Comparison of ENCODE assay signal across 20 mouse cellular contexts in the genomic region with DNA sequence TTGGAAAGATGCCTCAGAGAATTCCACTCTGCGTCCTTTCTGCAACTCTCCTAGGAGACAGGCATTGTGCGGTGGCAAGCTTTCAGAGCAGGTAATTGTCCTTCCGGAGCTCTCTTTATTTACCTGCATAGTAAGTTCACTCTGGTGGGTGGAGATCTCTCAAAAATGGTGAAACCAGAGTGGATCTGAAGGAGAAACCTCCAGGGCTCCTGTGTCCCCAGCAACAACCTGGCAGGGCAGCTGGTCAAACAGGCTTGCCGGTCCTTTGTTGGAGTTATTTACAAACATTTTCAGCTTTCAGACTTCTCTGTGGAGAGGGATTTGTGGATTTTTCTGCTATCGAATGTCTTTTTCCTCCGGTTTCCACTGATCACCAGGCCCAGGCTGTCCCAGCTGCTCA. TPM values are rescaled to one million over a fixed set of nuclear protein-coding genes. Genes with fewer than 3 reads are reported as not detected.
DNase-seq lines count a peak whose midpoint lies in the region; ATAC-seq and TF ChIP-seq lines count a peak whose summit lies in the region.
"Had no signal": no experiment of that assay in that cellular context is flagged by ENCODE, and none has a peak within 500 bp of the region (broad histone marks: within the 10 kb centered on the region; RNA-seq: fewer than 3 reads in every experiment).

No protein-coding gene starts in this region.

- H3K9me3 ChIP-seq in hindbrain, embryonic 10.5 days: no peaks in the 10 kb centered on the region
- H3K9me3 ChIP-seq in hindbrain, embryonic 13.5 days: no peaks in the 10 kb centered on the region
- H3K9me3 ChIP-seq in stomach, embryonic 15.5 days: no peaks in the 10 kb centered on the region
- no peaks in the 10 kb centered on the region for H3K9me3 ChIP-seq in stomach, postnatal 0 days (ENCODE audit: control insufficient read depth, low read length)
- no peaks in the 10 kb centered on the region for H3K9me3 ChIP-seq in lung, postnatal 0 days (ENCODE audit: low read length)
- H3K9me3 ChIP-seq: forebrain, embryonic 13.5 days; heart, embryonic 15.5 days; hindbrain, embryonic 15.5 days had no signal

- H3K4me1 ChIP-seq in hindbrain, embryonic 10.5 days (replicated peaks): peaks cover 12% of the 10 kb centered on the region
- 0 out of 2 replicates have a peak, but pooled peaks cover 12% of the 10 kb centered on the region for H3K4me1 ChIP-seq in hindbrain, embryonic 13.5 days (replicated peaks)
- H3K4me1 ChIP-seq in stomach, embryonic 15.5 days: peaks cover 6% of the 10 kb centered on the region; the same call in 1 of the 2 replicates
- H3K4me1 ChIP-seq in stomach, postnatal 0 days (replicated peaks; ENCODE audit: control insufficient read depth, insufficient read depth): peaks cover 2% of the 10 kb centered on the region; the same call in 1 of the 2 replicates
- 0 out of 2 replicates have a peak, but pooled peaks cover 3% of the 10 kb centered on the region for H3K4me1 ChIP-seq in lung, postnatal 0 days (ENCODE audit: insufficient read depth, low read depth, low read length)
- H3K4me1 ChIP-seq: heart, embryonic 15.5 days had no signal

- no peaks in the 10 kb centered on the region for H3K36me3 ChIP-seq in hindbrain, embryonic 10.5 days
- H3K36me3 ChIP-seq in hindbrain, embryonic 13.5 days: no peaks in the 10 kb centered on the region
- no peaks in the 10 kb centered on the region for H3K36me3 ChIP-seq in stomach, embryonic 15.5 days
- no peaks in the 10 kb centered on the region for H3K36me3 ChIP-seq in stomach, postnatal 0 days (ENCODE audit: control insufficient read depth, insufficient read depth, low read length)
- no peaks in the 10 kb centered on the region for H3K36me3 ChIP-seq in lung, postnatal 0 days (ENCODE audit: insufficient read depth, low read length)
- H3K36me3 ChIP-seq: heart, embryonic 15.5 days; hindbrain, embryonic 15.5 days had no signal

- H3K9ac ChIP-seq in hindbrain, embryonic 13.5 days: no peak overlapping the region
- no peak overlapping the region for H3K9ac ChIP-seq in stomach, embryonic 15.5 days
- no peak overlapping the region for H3K9ac ChIP-seq in stomach, postnatal 0 days (ENCODE audit: low read length)
- H3K9ac ChIP-seq in lung, postnatal 0 days (replicated peaks; ENCODE audit: low read depth): no peak overlapping the region
- H3K9ac ChIP-seq: forebrain, embryonic 13.5 days; heart, embryonic 15.5 days; hindbrain, embryonic 15.5 days had no signal

- no peak for TF ChIP-seq CTCF in stomach, postnatal 0 days (IDR thresholded peaks at IDR 0.05; ENCODE audit: low read depth)
- TF ChIP-seq CTCF in lung, postnatal 0 days (IDR thresholded peaks at IDR 0.05): no peak

- H3K27me3 ChIP-seq in hindbrain, embryonic 10.5 days (ENCODE audit: insufficient read depth, poor library complexity, severe bottlenecking): no peaks in the 10 kb centered on the region
- H3K27me3 ChIP-seq in hindbrain, embryonic 13.5 days: no peaks in the 10 kb centered on the region
- H3K27me3 ChIP-seq in stomach, embryonic 15.5 days (replicated peaks): no peaks in the 10 kb centered on the region
- no peaks in the 10 kb centered on the region for H3K27me3 ChIP-seq in stomach, postnatal 0 days (ENCODE audit: control insufficient read depth, insufficient read depth, low read length)
- H3K27me3 ChIP-seq in lung, postnatal 0 days (replicated peaks; ENCODE audit: insufficient read depth, low read length): no peaks in the 10 kb centered on the region
- H3K27me3 ChIP-seq: forebrain, embryonic 13.5 days; heart, embryonic 15.5 days; hindbrain, embryonic 15.5 days; Patski had no signal

- H3K4me2 ChIP-seq in hindbrain, embryonic 13.5 days: no peak overlapping the region
- H3K4me2 ChIP-seq in stomach, embryonic 15.5 days: no peak overlapping the region
- no peak overlapping the region for H3K4me2 ChIP-seq in stomach, postnatal 0 days (replicated peaks; ENCODE audit: low read depth)
- no peak overlapping the region for H3K4me2 ChIP-seq in lung, postnatal 0 days (replicated peaks; ENCODE audit: low read depth, low read length)
- H3K4me2 ChIP-seq: forebrain, embryonic 13.5 days; heart, embryonic 11.5 days; heart, embryonic 15.5 days; hindbrain, embryonic 15.5 days had no signal

- ATAC-seq in hindbrain, embryonic 13.5 days (ENCODE audit: low FRiP score): no peak
- no peak for ATAC-seq in stomach, embryonic 15.5 days (ENCODE audit: insufficient read depth, low FRiP score, low read depth)
- ATAC-seq in stomach, postnatal 0 days (ENCODE audit: low FRiP score, low TSS enrichment): no peak
- ATAC-seq in lung, postnatal 0 days: no peak; the same call in 1 of the 2 replicates
- no peak for ATAC-seq in megakaryocyte, adult 5-6 weeks (ENCODE audit: poor library complexity, severe bottlenecking)
- ATAC-seq: activated CD4-positive, CD25-positive, alpha-beta regulatory T cell, adult 4 months; forebrain, embryonic 13.5 days; Patski had no signal

- WGBS in hindbrain, embryonic 10.5 days: 85% methylated on average over 6 of the region's 6 CpGs
- WGBS in hindbrain, embryonic 13.5 days: 79% methylated on average over 6 of the region's 6 CpGs
- WGBS in stomach, embryonic 15.5 days: 63% methylated on average over 6 of the region's 6 CpGs
- 47% methylated on average over 6 of the region's 6 CpGs for WGBS in stomach, postnatal 0 days
- WGBS in lung, postnatal 0 days: 62% methylated on average over 6 of the region's 6 CpGs

- no peak for TF ChIP-seq EP300 in stomach, postnatal 0 days (optimal IDR thresholded peaks at IDR 0.05)
- no peak for TF ChIP-seq EP300 in lung, postnatal 0 days (IDR thresholded peaks at IDR 0.05)

- no peak for DNase-seq in hindbrain, embryonic 10.5 days (ENCODE audit: low spot score)
- DNase-seq in stomach, postnatal 0 days (ENCODE audit: low spot score): no peak
- DNase-seq in lung, postnatal 0 days (ENCODE audit: low spot score): peak; percentile 39
- DNase-seq in c-Kit-positive CD71-positive TER-119-positive erythroid progenitor cells, embryonic 14.5 days (ENCODE audit: low spot score): no peak
- DNase-seq: adrenal gland, postnatal 14 days; cerebellum, adult 18-20 months; cerebellum, adult 9-11 months; cerebellum, postnatal 36 days; gastrocnemius, postnatal 10 days; heart, adult 2 months; heart, postnatal 14 days had no signal

- H3K27ac ChIP-seq in hindbrain, embryonic 10.5 days: 0 out of 2 replicates have a peak overlapping the region, but pooled peaks have one; percentile 2
- H3K27ac ChIP-seq in hindbrain, embryonic 13.5 days: no peak overlapping the region
- H3K27ac ChIP-seq in stomach, embryonic 15.5 days: 0 out of 2 replicates have a peak overlapping the region, but pooled peaks have one; percentile 13
- no peak overlapping the region for H3K27ac ChIP-seq in stomach, postnatal 0 days (replicated peaks)
- H3K27ac ChIP-seq in lung, postnatal 0 days (ENCODE audit: low read length): no peak overlapping the region
- H3K27ac ChIP-seq: forebrain, embryonic 13.5 days; heart, adult 2 months; heart, embryonic 15.5 days; hindbrain, embryonic 15.5 days had no signal

- H3K4me3 ChIP-seq in hindbrain, embryonic 10.5 days: no peak overlapping the region
- no peak overlapping the region for H3K4me3 ChIP-seq in hindbrain, embryonic 13.5 days
- H3K4me3 ChIP-seq in stomach, embryonic 15.5 days (replicated peaks): no peak overlapping the region
- H3K4me3 ChIP-seq in stomach, postnatal 0 days (ENCODE audit: low read depth, low read length): no peak overlapping the region
- no peak overlapping the region for H3K4me3 ChIP-seq in lung, postnatal 0 days (ENCODE audit: low read depth, low read length)
- H3K4me3 ChIP-seq: forebrain, embryonic 13.5 days; heart, adult 2 months; heart, embryonic 15.5 days; hindbrain, embryonic 15.5 days had no signal

RNA-seq across cellular contexts. Expression of a gene that starts 34.6 kb away (rescaled TPM):
- polyA plus RNA-seq in hindbrain, embryonic 10.5 days (2016; fragmentation: Nextera tagmentation; extraction: Ambion mirVana): 19.6 and 23.9 TPM in 2 replicates
- 20.6 and 22.2 TPM in 2 replicates for polyA plus RNA-seq in hindbrain, embryonic 13.5 days (2015; fragmentation: Nextera tagmentation; extraction: Ambion mirVana)
- polyA plus RNA-seq in stomach, embryonic 15.5 days (2015; fragmentation: Nextera tagmentation; extraction: Ambion mirVana): 59.2 and 60.1 TPM in 2 replicates
- polyA plus RNA-seq in stomach, postnatal 0 days (2015; fragmentation: Nextera tagmentation; extraction: Ambion mirVana): 35.1 and 38.1 TPM in 2 replicates
- polyA plus RNA-seq in lung, postnatal 0 days (2015; fragmentation: Nextera tagmentation; extraction: Ambion mirVana): 71.2 and 75.5 TPM in 2 replicates
- total RNA-seq in megakaryocyte, adult 5-6 weeks (2015): 7.6 and 8.7 TPM in 2 replicates
- total RNA-seq in megakaryocyte, adult 5-6 weeks (2017): 5.9 TPM in 2 replicates

Comparison
In these comparisons a context has a peak if more than half of its experiments do, and no peak if none do; other contexts are left out.
1. H3K27ac ChIP-seq: peak in hindbrain, embryonic 10.5 days (single experiment) and stomach, embryonic 15.5 days (single experiment); none in hindbrain, embryonic 13.5 days (single experiment), stomach, postnatal 0 days (single experiment) and lung, postnatal 0 days (single experiment).